Mouse (Mus musculus) myocyte (in vitro differentiated cells): ENCODE results near the gene Gm49395. TPM values are rescaled to one million over a fixed set of nuclear protein-coding genes. Genes with fewer than 3 reads are reported as not detected.

Source experiments
- H3K27me3 ChIP-seq: one replicate; pipeline ENCODE4 v1.6.1; 2011; ENCODE audit not compliant: control insufficient read depth, insufficient read depth, insufficient read length
- H3K36me3 ChIP-seq: one replicate; pipeline ENCODE4 v1.6.1; 2011; ENCODE audit not compliant: control insufficient read depth, insufficient read depth
- H3K4me2 ChIP-seq: one replicate; pipeline ENCODE4 v1.6.1; 2011; ENCODE audit warnings: low read depth, control low read depth
- H3K4me3 ChIP-seq: one replicate; pipeline ENCODE4 v1.5.1; 2011; ENCODE audit warnings: mild to moderate bottlenecking, control low read depth, moderate library complexity
- H3K79me2 ChIP-seq: one replicate; pipeline ENCODE4 v1.6.1; 2011; ENCODE audit not compliant: control insufficient read depth, insufficient read depth
- H3ac ChIP-seq: one replicate; pipeline ENCODE4 v1.6.1; 2011; ENCODE audit not compliant: control insufficient read depth, insufficient read length
- CEBPB ChIP-seq: IDR thresholded peaks from 2 replicates; pipeline ENCODE4 v1.6.1; 2011; ENCODE audit warnings: mild to moderate bottlenecking, moderate library complexity; ENCODE audit not compliant: poor library complexity, insufficient read depth, severe bottlenecking
- E2F4 ChIP-seq: IDR thresholded peaks from one replicate; pipeline ENCODE4 v1.6.1; 2011; ENCODE audit warnings: mild to moderate bottlenecking, control low read depth, moderate library complexity; ENCODE audit not compliant: insufficient read depth
- MAX ChIP-seq: IDR thresholded peaks from one replicate; pipeline ENCODE4 v1.6.1; 2011; ENCODE audit warnings: low read depth, mild to moderate bottlenecking, control low read depth
- MYOD1 ChIP-seq, 3 experiments: IDR thresholded peaks; one replicate each; pipeline ENCODE4 v1.6.1; 2011; ENCODE audit warnings: control low read depth in 2 of 3, low read depth in 2 of 3, mild to moderate bottlenecking in 2 of 3, moderate library complexity in 1 of 3; ENCODE audit not compliant: insufficient read length in 2 of 3, control insufficient read depth in 1 of 3
- MYOG ChIP-seq, 3 experiments: IDR thresholded peaks; one replicate each; pipeline ENCODE4 v1.6.1; 2011; ENCODE audit warnings: control low read depth in 2 of 3, low read depth in 2 of 3, mild to moderate bottlenecking in 2 of 3; ENCODE audit not compliant: insufficient read length in 2 of 3, control insufficient read depth in 1 of 3, insufficient read depth in 1 of 3
- POLR2A ChIP-seq: IDR thresholded peaks from one replicate; pipeline ENCODE4 v1.6.1; 2011; ENCODE audit warnings: low read depth, mild to moderate bottlenecking, control low read depth, moderate library complexity; ENCODE audit not compliant: insufficient read length
- POLR2AphosphoS2 ChIP-seq: IDR thresholded peaks from one replicate; pipeline ENCODE4 v1.6.1; 2011; ENCODE audit warnings: low read depth, control low read depth; ENCODE audit not compliant: insufficient read length
- REST ChIP-seq: IDR thresholded peaks from one replicate; pipeline ENCODE4 v1.6.1; 2011; ENCODE audit warnings: mild to moderate bottlenecking, control low read depth, moderate library complexity; ENCODE audit not compliant: insufficient read depth, insufficient read length
- SRF ChIP-seq: IDR thresholded peaks from one replicate; pipeline ENCODE4 v1.6.1; 2011; ENCODE audit warnings: low read depth; ENCODE audit not compliant: control insufficient read depth, insufficient read length
- TCF12 ChIP-seq: IDR thresholded peaks from one replicate; pipeline ENCODE4 v1.6.1; 2011; ENCODE audit warnings: mild to moderate bottlenecking, control low read depth; ENCODE audit not compliant: poor library complexity, insufficient read depth, severe bottlenecking
- TCF3 ChIP-seq: IDR thresholded peaks from one replicate; pipeline ENCODE4 v1.6.1; 2011; ENCODE audit warnings: low read depth, control low read depth; ENCODE audit not compliant: insufficient read length
- USF1 ChIP-seq: IDR thresholded peaks from one replicate; pipeline ENCODE4 v1.6.1; 2011; ENCODE audit warnings: low read depth, mild to moderate bottlenecking, control low read depth, moderate library complexity
- polyA plus RNA-seq: library from polyadenylated mRNA; unstranded; fragments of >200 nt; fragmentation: generic; extraction: Trizol; gene quantifications from one replicate; pipeline ENCODE4 v1.2.1, GENCODE M21; 2012; ENCODE audit warnings: missing spikeins

Gene Gm49395
- polyA plus RNA-seq, 1 experiment, result 0.23 TPM

GRCm38 (mm10) chr13:115021411-115021810 lies 80.3 kb downstream of the Gm49395 start:
- H3K79me2 ChIP-seq, result no peaks in the 10 kb centered on the region
- no peaks in the 10 kb centered on the region for H3K27me3 ChIP-seq
- no peak overlapping the region for H3K4me2 ChIP-seq
- no peak overlapping the region for H3ac ChIP-seq
- TF ChIP-seq SRF (no peak), USF1 (no peak), TCF12 (no peak), MYOD1 (IDR thresholded peaks at IDR 0.05; ENCODE audit: control insufficient read depth in 1 of 3, insufficient read length in 2 of 3, low read depth in 2 of 3) (no peak), REST (no peak), POLR2AphosphoS2 (no peak), MYOG (IDR thresholded peaks at IDR 0.05; ENCODE audit: control insufficient read depth in 1 of 3, insufficient read depth in 1 of 3, insufficient read length in 2 of 3, low read depth in 2 of 3) (no peak), MAX (no peak), E2F4 (no peak), CEBPB (no peak), TCF3 (no peak), POLR2A (no peak)
- H3K4me3 ChIP-seq, result no peak overlapping the region
- H3K36me3 ChIP-seq, result no peaks in the 10 kb centered on the region

DNA sequence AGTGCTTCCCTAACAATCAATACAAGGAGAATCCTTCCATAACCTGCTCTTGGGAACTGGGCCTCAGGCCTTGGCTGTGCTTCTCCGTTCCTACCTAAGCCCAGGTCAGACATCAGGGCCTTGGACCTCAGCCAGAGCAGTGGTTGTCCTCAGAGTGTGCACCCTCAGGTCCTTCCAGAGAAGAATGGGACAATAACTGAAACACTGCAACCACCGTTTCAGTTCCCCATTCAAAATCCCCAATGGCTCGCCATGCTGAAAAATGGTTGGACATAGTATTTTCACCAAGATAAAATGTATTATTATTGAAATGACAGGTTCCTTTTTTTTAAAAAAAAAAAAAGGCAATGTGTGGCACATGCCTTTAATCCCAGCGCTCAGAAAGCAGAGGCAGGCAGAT lies 81.0 kb downstream of the Gm49395 start:
- H3K4me3 ChIP-seq, result no peak overlapping the region
- H3K27me3 ChIP-seq, result no peaks in the 10 kb centered on the region
- TF ChIP-seq E2F4 (no peak), MYOG (IDR thresholded peaks at IDR 0.05; ENCODE audit: control insufficient read depth in 1 of 3, insufficient read depth in 1 of 3, insufficient read length in 2 of 3, low read depth in 2 of 3) (no peak), POLR2AphosphoS2 (no peak), TCF3 (no peak), MAX (no peak), MYOD1 (IDR thresholded peaks at IDR 0.05; ENCODE audit: control insufficient read depth in 1 of 3, insufficient read length in 2 of 3, low read depth in 2 of 3) (no peak), REST (no peak), CEBPB (no peak), POLR2A (no peak)
- H3K4me2 ChIP-seq, result no peak overlapping the region
- H3K36me3 ChIP-seq, result no peaks in the 10 kb centered on the region
- no peak overlapping the region for H3ac ChIP-seq
- no peaks in the 10 kb centered on the region for H3K79me2 ChIP-seq

GRCm38 (mm10) chr13:115017545-115017944 lies 84.2 kb downstream of the Gm49395 start:
- Histone ChIP-seq H3K79me2 (no peaks in the 10 kb centered on the region), H3K27me3 (no peaks in the 10 kb centered on the region), H3K36me3 (no peaks in the 10 kb centered on the region), H3ac (no peak overlapping the region), H3K4me3 (no peak overlapping the region), H3K4me2 (no peak overlapping the region)
- TF ChIP-seq TCF3 (no peak), TCF12 (no peak), USF1 (no peak), REST (no peak), E2F4 (no peak), MYOD1 (IDR thresholded peaks at IDR 0.05; ENCODE audit: control insufficient read depth in 1 of 3, insufficient read length in 2 of 3, low read depth in 2 of 3) (no peak)

- H3K4me2 ChIP-seq, result no peak overlapping the region
- no peak overlapping the region for H3ac ChIP-seq
- no peaks in the 10 kb centered on the region for H3K36me3 ChIP-seq
- no peaks in the 10 kb centered on the region for H3K27me3 ChIP-seq
- no peak overlapping the region for H3K4me3 ChIP-seq
- no peaks in the 10 kb centered on the region for H3K79me2 ChIP-seq
- no peak for TF ChIP-seq E2F4
- TF ChIP-seq MYOG (IDR thresholded peaks at IDR 0.05; ENCODE audit: control insufficient read depth in 1 of 3, insufficient read depth in 1 of 3, insufficient read length in 2 of 3, low read depth in 2 of 3), result no peak
- no peak for TF ChIP-seq MAX
- TF ChIP-seq POLR2AphosphoS2, result no peak
- TF ChIP-seq SRF, result no peak
- no peak for TF ChIP-seq REST
- no peak for TF ChIP-seq CEBPB
- TF ChIP-seq USF1, result no peak
- TF ChIP-seq TCF3, result no peak
- no peak for TF ChIP-seq TCF12
- TF ChIP-seq MYOD1 (IDR thresholded peaks at IDR 0.05; ENCODE audit: control insufficient read depth in 1 of 3, insufficient read length in 2 of 3, low read depth in 2 of 3), result no peak
- no peak for TF ChIP-seq POLR2A
Measured at GRCm38 (mm10) chr13:115011547-115011946, 90.2 kb downstream of the Gm49395 start.

DNA sequence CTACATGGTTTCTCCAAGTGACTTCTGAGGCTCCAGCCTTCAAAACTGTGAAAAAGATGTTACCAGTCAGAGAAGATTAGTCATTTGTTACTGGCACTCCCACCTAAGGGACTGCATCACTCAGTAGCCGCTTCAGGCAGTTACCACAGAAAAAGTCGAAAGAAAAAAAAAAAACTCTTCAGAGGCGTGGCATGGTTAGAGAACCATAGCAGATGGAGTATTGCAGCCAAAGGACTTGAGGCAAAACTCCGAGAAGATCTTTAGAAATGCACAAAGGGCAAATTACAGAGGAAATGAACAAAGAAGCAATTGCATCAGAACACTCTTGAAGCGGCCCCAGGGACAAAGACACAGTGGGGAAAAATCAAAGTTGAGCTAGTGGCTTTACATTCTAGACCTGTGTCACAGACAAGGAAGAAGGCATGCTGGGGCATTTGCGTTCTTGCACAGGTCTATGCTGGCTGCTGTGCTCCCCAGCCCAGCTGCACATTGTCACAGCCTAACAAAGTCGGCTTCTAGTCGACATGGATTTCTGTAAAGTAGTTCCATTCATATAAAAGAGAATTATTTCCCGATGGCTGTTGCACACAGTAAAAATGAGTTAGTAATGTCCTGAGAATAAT lies 95.4 kb downstream of the Gm49395 start:
- TF ChIP-seq SRF, result no peak
- no peak for TF ChIP-seq CEBPB
- TF ChIP-seq MYOD1 (IDR thresholded peaks at IDR 0.05; ENCODE audit: control insufficient read depth in 1 of 3, insufficient read length in 2 of 3, low read depth in 2 of 3), result no peak
- TF ChIP-seq TCF12, result no peak
- no peak for TF ChIP-seq REST
- TF ChIP-seq E2F4, result no peak
- no peak for TF ChIP-seq MAX
- TF ChIP-seq MYOG (IDR thresholded peaks at IDR 0.05; ENCODE audit: control insufficient read depth in 1 of 3, insufficient read depth in 1 of 3, insufficient read length in 2 of 3, low read depth in 2 of 3), result no peak
- Histone ChIP-seq H3K4me2 (no peak overlapping the region), H3K36me3 (no peaks in the 10 kb centered on the region), H3K79me2 (no peaks in the 10 kb centered on the region), H3K4me3 (no peak overlapping the region), H3ac (no peak overlapping the region), H3K27me3 (no peaks in the 10 kb centered on the region)
